Mouse (Mus musculus): ENCODE measurements at regions not wholly inside any gene's neighbourhood (a gene's known extent, or its start where the extent isn't known, plus 50 kb on each side); places are given as distances from the start of the nearest gene placed in this dataset.
A peak's percentile ranks its signal among the peaks of the same experiment; 100 is the strongest.

GRCm38 (mm10) chr16:97234321-97234720 is 63.8 kb upstream of the Dscam start:
- DNase-seq (ENCODE audit: low read depth, low spot score): no peak

- no peak for DNase-seq (ENCODE audit: low read depth, low spot score)
Observed at GRCm38 (mm10) chr16:97239626-97240025, 69.1 kb upstream of the Dscam start.

GRCm38 (mm10) chr16:97240085-97240484 is 69.5 kb upstream of the Dscam start:
- no peak for DNase-seq (ENCODE audit: low read depth, low spot score)

DNA sequence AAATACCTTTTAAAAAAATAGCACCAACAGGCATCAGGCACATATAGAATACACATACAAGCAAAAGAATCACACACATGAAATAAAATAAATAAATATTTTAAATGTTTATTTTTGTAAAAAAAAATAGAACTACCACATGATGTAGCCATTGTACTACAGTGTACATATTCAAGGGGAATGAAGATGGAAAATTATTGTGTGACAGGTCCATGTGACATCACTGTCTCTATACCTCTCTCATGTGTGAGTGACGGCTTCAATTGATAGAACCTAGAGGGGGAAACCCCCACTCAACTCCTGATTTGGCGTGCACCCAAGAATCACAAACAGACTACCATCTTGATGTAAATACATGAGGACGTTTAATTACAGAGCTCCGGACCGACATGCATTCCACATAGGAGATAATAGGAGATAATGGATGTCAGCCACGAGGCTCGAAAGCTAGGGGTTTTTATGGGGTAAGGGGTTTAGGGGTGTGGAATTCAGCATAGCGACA is 70.4 kb upstream of the Dscam start:
- DNase-seq (ENCODE audit: low read depth, low spot score): no peak

DNA sequence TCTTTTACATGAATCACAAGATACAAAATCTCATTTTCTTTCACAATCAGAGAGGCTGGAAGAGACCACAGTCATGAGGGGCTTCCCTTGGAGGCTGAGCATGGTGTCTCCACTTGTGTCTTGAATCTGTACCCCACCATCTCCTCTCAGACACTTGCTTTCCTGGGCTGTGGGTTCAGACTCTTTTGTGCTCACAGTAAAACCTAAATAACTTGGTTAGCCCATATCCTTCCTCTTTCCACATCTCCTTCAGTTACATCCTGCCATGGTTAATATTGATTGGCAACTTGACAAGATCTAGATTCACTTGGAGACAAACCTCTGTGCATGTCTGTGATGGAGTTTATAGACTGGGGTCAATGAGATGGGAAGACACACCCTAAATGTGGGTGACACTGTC is 71.1 kb upstream of the Dscam start:
- DNase-seq (ENCODE audit: low read depth, low spot score): no peak

DNA sequence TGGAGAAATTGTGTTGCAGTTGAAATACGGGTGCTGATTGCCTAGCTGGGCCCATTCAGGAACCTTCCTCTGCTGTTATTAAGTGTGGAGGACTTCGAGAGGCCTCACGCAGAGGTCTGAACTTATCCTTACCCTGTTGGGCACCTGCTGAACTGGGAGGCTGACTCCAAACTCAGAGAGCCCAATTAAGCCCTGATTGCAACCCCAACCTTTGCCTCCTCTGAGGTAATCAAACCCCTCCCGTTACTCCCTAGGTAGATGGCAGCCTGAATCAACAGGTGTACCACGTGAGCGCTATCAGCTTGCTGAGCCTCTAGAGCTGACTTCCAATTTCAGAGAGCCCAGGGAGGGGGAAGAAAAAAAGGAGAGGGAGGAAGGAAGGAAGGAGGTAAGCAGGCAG is 79.9 kb upstream of the Dscam start:
- no peak for DNase-seq (ENCODE audit: low read depth, low spot score)

DNA sequence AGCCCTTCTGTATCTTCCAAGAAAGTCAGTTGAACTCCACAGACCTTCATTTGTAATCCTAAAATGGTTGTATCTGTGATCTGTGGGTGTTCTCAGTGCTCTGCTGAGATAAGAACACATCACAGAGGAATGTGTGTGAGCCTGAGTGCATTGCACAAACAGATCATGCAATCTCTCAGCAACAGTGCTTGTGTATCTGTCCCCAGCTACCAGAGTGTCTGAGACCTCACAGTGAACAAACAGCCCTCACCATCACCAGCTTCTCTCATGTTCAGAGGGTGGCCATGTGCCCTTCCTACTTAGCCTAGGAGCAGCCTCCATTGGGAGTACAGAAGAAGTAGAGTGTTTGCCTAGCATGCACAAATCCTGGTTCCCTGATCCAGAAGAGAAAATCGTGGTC is 82.0 kb upstream of the Dscam start:
- no peak for DNase-seq (ENCODE audit: low read depth, low spot score)

GRCm38 (mm10) chr16:97252997-97253635 is 82.6 kb upstream of the Dscam start:
- DNase-seq (ENCODE audit: low read depth, low spot score): no peak

DNA sequence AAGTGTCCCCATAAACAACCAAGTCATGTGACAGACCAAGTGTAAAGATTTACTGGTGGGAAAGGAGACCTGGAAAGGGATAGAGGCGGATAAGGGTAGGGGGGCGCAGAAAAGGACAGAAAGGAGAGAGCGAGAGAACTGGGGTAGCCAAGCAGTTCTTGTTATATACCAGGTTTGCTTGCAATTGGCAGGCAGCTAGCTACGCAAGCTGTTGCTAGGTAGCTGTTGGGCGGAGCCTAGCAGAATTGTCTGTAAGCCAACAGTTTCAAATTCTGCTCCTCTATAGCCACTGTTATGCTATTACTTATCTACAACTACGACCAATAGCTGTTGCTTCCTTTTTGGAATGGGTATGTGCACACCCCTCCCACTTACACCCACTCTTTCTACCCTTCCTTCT is 88.3 kb upstream of the Dscam start:
- no peak for DNase-seq (ENCODE audit: low read depth, low spot score)

DNA sequence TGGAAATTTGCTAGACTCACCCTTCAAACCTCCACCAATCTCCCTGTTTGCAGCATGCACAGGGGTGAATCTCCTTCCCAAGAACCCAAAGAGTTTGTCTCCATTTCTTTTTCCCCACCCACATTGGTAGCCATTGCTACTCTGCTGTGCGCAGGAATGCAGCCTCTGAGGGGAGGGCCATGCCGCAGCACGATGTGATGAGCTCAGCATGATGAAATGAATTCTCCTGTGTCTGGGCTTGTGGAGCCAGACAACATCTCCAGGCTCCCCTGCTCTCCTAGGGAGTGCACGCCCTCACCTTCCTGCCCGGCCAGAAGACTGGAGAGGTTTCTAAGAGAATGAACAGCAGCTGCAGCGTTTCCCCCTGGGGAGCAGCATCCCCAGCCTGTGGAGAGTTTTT is 92.9 kb upstream of the Dscam start:
- DNase-seq (ENCODE audit: low read depth, low spot score): no peak

DNA sequence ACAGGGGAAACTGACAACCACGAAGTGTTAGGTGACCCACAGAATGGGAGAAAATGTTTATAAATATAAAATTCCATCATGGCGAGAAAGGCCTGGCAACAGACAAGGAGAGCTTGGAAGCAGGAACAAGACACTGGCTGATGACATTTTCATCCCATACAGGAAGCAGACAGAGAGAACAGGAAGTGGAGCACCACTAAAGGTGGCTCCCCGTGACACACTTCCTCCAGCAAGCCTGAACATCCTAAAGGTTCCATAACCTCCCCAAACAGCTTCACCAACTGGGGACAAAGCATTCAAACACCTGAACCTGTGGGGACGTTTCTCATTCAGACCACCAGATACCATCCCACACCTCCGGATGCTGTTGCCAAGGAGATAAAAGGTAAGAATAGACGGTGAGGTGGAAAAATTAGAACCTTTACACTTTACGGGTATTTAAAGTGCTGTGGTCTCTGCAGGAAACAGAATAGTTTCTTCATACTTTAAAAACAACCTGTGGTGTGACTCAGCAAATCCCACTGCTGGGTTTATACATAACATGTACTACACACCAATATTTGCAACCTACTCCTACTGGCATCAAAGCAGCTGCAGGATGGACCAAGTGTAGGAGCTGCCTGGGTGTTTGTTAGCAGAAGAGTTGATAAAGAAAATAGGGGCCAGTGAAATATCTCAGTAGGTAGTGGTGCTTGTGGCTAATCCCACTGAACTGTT is 86.0 kb upstream of the Bace2 start:
- DNase-seq (ENCODE audit: low read depth, low spot score): no peak

DNA sequence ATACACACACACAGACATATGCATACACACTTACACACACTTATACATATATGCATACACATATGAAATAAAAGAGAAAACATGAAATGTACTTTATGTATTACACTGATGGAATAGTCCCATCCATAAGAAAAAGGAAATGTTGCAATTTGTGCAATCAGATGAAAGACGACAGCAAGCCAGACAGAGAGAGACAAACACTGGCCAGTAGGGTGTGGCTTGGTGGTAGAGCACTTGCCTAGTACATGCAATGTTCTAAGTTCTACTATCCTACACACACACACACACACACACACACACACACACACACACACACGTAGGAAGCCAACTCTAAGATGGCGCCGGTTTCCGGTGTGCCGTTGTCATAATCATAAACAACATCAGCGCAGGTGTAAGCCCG is 85.3 kb upstream of the Bace2 start:
- DNase-seq (ENCODE audit: low read depth, low spot score): no peak

DNA sequence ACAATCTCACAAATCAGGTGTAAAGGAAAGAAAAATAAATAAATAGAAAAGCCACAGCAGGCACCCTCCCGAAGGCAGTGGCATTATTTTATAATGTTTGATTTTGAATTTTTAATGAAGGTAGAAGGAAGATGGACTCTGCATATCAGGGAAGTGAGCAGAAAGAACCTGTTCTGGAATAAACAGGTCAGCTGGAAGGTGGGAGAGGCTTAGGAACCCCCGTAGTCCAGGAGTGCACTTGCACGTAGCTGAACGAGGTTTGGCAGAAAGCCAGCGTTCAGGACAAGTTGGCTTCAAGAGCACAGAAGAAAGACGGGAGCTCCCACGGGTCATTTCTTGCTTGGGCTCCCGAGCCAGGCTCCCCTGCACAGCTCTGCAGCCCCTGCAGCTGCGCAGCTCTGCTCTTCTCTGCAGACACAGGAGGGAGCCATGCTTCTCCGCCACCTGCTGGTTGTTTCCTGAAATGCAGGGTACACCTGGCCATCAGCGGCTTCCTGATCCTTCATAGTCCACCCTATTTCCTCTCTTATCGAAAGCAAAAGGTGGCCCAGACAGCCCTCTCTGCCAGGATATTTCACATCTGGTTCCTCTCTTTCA is 84.4 kb upstream of the Bace2 start:
- peak; percentile 75 for DNase-seq (ENCODE audit: low read depth, low spot score)

GRCm38 (mm10) chr16:97278913-97279312 is 77.6 kb upstream of the Bace2 start:
- DNase-seq (ENCODE audit: low read depth, low spot score): no peak

- DNase-seq (ENCODE audit: low read depth, low spot score): peak; percentile 12
Observed at GRCm38 (mm10) chr16:97281615-97282110, 74.9 kb upstream of the Bace2 start.

GRCm38 (mm10) chr16:97282943-97283342 is 73.6 kb upstream of the Bace2 start:
- no peak for DNase-seq (ENCODE audit: low read depth, low spot score)

GRCm38 (mm10) chr16:97285886-97286447 is 70.6 kb upstream of the Bace2 start:
- DNase-seq (ENCODE audit: low read depth, low spot score): no peak

DNA sequence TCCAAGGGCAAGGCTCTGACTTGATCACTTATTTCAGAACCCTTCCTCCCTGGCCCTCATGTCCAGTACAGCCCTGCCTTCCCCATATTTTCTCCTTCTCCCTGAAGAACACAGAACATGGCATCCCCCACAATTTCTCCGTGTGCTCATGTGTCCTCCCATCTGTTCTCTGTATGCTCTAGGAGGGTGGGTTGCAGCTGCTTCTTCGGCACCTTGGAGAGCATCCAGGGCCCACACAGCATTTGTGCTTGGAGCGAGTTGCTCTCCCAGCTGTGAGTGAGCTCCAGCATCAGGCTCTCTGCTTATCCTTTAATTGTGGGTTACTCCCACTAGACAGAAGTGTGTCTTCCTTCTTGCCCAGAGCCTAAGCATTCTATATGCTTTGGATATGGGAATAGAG is 69.8 kb upstream of the Bace2 start:
- DNase-seq (ENCODE audit: low read depth, low spot score): no peak

GRCm38 (mm10) chr16:97288634-97289033 is 67.9 kb upstream of the Bace2 start:
- DNase-seq (ENCODE audit: low read depth, low spot score): no peak

DNA sequence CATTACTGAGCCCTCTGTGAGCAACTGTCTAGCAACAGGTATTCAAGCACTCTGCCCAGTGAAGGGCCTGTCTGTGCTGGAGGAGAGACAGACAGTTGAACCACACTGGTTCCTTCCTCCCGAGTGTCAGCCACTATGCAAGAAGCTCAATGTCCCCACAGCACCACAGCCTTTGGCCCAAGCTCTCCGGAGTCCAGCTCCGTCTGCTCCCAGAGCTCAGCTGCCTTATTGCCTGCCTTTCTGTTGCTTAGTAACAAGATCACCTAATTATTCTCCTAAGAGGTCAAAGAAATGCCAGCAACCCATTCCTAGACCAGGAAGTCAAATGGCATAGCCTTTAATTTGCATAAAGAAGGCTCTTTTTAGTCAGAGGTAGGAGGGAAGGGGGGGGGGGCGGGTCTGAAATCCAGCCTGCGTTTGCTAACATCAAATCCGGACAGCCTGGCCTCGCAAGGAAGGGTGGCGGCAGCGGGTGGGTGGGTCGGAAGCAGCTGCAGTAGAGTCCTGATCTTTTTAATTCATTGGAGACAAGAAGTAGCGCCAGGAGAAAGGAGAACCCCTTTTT is 64.0 kb upstream of the Bace2 start:
- DNase-seq (ENCODE audit: low read depth, low spot score): no peak

- DNase-seq (ENCODE audit: low read depth, low spot score): peak; percentile 66
Observed at GRCm38 (mm10) chr16:97293273-97293672, 63.3 kb upstream of the Bace2 start.

DNA sequence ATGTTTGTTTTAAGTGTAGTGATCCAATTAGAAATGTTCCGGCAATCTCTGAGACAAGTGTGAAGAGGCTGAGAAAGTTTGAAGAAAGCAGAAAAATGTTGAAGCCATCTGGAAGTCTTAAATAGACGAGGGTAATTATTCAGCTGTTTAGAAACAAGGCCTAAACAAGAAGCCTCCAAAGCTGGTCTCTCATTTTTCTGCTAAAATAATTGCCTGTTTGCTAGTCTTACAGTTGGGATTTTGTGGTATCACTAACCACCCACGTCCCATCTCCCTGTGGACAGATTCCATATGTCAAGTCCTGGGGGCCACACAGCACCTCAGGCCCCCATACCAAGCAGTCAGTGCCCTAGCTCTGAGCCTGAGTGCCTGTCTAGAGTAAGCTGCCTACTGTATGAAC is 59.4 kb upstream of the Bace2 start:
- DNase-seq (ENCODE audit: low read depth, low spot score): no peak
